Mouse (Mus musculus): ENCODE results near the gene Cdnf. TPM values are rescaled to one million over a fixed set of nuclear protein-coding genes. Genes with fewer than 3 reads are reported as not detected.

Gene Cdnf
- 10 to 100 TPM; 36.5 to 39.6 TPM for total RNA-seq (2021)
- long read RNA-seq, experiment 1, partial matches to known transcripts = 0 of 10 reads
- long read RNA-seq, experiment 1, other reads (novel, unspliced or antisense) = 8 of 10 reads
- long read RNA-seq, experiment 2, partial matches to known transcripts = 0 of 14 reads
- long read RNA-seq, experiment 2, other reads (novel, unspliced or antisense) = 11 of 14 reads

DNA sequence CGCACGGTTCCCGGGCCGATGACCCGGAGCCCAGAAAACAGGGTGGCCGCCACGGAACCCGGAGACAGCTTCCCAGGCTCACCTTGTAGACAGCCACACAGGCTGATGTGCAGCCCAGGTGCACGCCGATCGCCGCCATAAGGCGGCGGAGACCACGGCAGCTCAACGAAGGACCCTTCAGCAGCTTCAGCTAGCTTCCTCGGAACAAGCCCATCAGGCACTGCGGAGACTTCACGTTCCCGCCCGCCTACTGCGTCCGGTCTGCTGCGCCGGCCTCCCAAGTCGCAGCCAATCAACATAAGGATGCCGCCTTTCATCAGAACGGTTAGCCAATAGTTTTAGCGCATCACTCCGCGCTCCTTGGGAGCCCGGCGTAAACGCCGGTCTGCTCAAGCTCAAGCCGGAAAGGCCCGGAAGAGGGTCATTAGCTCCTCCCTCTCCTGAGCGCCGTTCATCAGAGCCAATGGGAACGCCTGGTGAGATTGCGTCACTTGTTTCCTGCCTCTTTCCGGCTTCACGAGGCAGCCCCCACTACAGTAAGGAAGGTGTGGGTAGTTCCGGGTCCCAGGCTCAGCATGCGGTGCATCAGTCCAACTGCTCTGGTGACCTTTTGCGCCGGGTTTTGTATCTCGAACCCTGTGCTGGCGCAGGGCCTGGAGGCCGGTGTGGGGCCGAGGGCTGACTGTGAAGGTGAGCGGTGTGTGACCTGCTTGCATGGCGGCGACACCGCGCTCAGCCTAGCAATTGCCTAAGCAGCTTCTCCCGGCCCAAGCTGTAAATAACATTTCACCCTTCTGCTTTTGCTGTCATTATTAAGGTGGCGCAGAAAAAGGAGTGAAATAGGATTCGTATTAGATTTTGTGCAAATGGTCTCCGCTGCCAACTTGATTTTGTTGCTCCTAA is at the start of gene Cdnf, which contains the start of the genes Gm45902 and Hspa14:
TSS of gene Cdnf (plus strand) at position 479 of the 903 bp plus-strand sequence.
TSS of gene Gm45902 (minus strand) at position 239 of the 903 bp plus-strand sequence.
TSS of gene Hspa14 (minus strand) at position 263 of the 903 bp plus-strand sequence.
- DNase-seq = peak; percentile 88 to 91
- intact Hi-C loops (cut with DNase I) = loop anchor here (5.0 kb wide), 1 partner anchor 186 kb away; no protein-coding TSS in a partner anchor

DNA sequence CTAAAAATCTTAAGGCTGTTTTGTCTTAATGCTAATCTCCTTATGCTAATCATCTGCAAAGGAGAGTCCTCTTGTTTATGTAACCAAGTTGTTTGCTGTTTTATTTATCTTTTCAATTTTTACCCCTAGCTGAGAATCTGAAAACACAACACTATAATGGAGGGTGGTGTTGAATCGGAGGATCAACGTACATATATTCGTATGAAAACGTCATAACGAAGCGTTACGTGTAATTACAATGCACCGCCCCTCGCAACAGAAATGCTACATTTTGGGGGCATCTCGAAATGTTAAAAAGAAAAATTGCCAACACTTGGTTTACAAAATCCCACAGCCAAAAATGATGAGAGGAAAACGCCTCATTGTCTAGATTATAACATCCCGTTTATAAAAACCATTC is 38.9 kb upstream of the Cdnf start:
- intact Hi-C loops (cut with DNase I) = no loop called here
- no peak for DNase-seq

DNA sequence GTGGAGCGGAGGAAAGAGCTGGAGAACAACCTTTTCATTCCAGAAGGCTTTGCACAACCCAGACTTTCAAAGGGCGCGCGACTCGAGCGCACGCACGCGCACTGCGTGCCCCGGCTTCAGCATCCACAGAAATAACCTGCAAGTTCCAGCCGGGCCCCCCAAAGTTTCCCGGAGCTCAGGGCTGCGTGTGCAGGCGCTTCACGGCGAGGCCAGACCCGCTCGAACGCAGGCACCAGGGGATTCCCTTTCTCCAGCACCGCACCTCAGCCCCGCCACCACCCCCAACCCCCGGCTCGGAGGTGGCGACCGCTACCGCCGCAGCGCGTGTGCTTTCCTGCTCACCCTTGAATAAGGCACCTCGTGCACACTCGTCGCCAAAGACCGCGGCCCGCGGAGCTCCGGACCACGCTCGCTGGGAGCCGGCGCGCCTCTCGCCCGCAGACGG is 38.4 kb upstream of the Cdnf start:
- intact Hi-C loops (cut with DNase I) = no loop called here
- DNase-seq = peak; percentile 25 to 38

DNA sequence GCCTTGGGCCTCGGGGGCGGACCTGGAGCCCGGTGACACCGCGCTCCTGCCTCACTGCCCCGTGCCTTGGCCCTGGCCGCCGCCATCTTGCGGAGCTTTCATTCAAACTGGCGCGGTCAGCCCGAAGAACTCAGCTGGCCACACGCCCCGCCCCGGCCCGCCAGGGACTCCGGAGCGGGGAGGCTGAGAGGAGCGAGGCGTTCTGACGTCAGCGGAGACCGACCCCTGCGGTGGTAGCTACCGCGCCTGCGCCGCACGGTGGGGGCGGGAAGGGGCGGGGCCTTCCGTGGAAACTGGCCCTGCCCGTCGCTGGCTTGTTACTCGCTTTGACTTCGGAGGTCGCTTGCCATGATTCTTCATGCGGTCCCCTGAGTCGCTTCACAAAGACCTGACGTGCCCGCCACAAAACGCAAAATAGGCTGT is 38.0 kb upstream of the Cdnf start, which contains the start of gene Suv39h2:
TSS of gene Suv39h2 (minus strand) at position 171 of the 423 bp plus-strand sequence.
- intact Hi-C loops (cut with DNase I) = no loop called here
- peak; percentile 95 to 97 for DNase-seq

DNA sequence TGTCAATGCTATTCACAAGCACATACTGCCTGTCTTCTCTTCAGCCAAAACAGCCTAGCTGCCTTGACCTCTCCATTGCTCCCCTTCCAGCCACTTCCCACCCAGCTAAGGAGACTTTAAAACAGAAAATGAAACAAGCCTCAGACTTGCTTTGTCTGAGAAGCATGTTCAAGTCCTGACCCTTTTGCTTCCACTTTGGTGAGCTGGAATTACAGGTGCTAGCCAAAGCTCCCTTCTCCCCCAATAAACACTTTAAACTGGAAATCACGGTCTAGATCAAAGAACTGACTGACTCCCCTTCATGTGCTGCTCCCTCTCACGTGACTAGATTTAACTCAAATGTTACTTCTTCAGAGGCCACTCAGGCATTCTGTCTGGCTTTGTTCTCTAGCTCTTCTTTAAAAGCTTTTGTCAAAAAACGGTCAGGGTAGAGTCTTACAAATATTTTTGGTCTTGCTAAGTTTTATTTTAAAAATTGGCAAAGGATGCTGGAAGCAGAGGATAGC is 37.0 kb upstream of the Cdnf start:
- intact Hi-C loops (cut with DNase I) = no loop called here
- no peak for DNase-seq

DNA sequence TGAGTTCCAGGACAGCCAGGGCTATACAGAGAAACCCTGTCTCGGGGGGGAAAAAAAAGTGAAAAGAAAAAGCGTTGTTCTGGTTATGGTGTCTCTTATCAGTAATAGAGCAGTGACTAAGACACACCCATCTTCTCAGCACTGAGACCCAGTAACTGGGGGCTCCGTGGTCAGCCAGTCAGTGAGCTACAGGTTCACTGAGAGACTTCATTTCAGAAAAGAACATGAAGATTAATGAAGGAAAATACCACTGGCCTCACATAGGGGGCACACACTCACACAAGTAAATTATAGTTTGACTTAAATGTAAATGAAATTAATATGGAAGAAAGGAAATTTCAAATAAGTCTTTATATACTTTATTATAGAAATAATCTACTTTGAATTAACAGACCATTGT is 32.6 kb upstream of the Cdnf start:
- no peak for DNase-seq
- intact Hi-C loops (cut with DNase I) = no loop called here

DNA sequence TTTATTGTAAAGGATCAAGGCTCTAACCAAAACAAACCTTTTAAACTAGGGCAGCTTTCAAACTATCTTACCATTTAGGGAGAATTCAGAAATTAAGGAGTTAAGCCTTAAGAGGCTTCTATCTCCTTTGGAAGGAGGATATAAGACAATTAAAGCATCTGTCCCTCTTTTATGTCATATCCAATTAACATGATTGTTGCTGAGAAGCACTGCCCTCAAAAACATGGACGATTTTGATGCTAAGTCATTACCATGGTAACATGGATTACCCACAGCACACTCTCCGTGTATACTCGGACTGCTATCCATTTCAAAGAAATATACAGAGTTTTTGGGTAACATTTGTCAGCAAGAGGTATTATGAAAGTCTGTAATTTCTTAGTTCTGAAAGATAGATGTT is 23.0 kb upstream of the Cdnf start:
- no peak for DNase-seq
- intact Hi-C loops (cut with DNase I) = no loop called here

DNA sequence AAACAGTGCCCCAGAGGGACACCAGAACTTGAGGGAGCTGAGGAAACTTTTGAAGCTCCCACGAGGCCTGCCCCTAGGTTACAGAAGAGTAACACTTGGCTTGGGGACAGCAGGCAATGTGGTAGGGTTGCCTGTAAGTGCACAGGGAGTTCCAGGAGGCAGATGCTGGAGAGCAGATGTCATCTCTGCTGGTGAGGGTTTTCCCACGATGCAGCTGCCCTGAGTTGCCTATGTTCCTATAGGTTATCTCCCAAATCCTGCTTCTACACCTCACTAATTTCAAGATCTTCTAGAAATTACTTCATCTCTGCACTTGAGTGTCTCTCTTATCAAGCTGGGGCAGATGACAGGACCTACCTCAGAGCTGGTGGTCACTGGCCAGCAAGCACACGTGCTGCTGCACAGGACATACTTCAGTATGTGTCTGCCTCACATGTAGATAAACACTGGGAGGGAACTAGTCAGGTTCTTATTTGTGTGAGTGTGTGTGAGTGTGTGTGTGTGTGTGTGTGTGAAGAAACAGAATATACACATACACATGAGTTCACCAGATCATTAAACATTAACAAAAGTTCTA is 18.9 kb upstream of the Cdnf start:
- DNase-seq = no peak
- intact Hi-C loops (cut with DNase I) = no loop called here

DNA sequence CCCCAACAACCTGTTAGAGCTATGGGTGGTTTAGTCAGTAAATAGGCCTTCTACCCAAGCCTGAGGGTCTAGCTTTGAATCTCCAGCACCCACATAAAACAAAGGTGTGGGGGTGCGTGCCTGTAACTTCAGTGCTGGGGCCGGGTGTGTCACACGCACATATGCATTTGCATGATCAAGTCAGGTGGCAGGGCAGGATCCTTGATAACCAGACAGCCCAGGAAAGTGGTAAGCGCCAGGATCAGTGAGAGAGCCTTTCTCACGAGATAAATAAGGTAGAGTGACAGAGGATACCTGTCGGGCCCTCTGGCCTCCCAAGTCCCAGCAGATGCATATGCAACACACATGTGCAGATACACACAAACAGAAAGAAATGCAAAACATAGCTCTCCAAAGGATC is 13.3 kb upstream of the Cdnf start:
- intact Hi-C loops (cut with DNase I) = no loop called here
- no peak for DNase-seq

DNA sequence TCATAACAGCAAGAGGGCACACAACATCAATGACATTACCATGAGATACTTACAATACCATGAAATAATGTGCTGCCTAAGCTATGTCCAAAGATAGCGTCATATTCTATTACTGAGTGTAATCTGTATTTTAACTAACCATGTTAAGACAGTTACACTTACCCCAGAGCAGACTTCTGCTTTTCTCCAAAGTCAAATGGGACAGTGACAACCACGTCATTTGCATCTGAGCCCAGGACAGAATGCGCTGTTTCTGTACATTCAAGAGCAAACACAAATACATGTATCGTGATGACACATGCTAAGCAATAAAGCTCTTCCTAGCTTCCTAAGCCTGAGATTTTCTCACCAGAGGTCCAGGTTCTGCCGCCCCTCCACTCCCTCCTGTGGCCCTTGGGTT is 11.9 kb upstream of the Cdnf start:
- DNase-seq = no peak
- intact Hi-C loops (cut with DNase I) = no loop called here

DNA sequence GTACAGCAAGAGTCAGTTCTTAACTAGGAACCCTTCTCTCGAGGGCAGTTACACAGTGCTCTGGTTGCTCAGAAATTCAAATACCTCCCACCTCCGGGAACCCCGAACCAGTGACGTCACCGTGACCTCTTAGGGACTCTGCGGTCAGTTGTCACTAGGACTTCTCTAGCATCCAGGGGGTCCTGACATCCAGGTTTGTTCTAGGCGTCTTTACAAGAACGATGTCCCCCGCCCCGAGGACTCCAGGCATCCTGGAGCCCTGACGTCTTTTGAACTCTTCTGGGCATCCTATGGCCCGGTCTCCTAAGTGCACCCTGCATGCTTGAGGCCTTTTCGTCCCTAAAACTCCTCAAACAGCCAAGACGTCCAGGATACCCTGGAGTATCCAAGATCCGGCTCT is 754 bp upstream of the Cdnf start:
- no peak for DNase-seq
- intact Hi-C loops (cut with DNase I) = loop anchor here (5.0 kb wide), 1 partner anchor 185 kb away; no protein-coding TSS in a partner anchor

DNA sequence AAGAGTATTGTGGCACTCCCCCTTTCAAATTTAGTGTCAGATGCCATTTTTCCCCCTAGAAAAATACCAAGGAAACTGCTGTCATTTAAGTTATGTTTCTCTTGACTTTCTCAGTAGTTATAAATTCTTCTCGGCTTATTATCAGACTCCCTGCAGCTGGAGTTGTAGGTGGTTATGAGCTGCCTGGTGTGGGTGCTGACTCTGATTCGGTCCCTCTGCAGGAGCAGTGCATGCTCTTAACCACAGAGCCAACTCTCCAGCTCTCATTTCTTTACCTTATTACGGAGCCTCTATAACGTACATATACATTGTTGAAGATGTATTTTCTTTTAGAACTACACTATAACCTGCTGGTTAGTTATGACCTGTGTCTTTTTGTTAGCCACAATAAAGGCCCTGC is 9.7 kb downstream of the Cdnf start:
- intact Hi-C loops (cut with DNase I) = no loop called here
- DNase-seq = no peak

DNA sequence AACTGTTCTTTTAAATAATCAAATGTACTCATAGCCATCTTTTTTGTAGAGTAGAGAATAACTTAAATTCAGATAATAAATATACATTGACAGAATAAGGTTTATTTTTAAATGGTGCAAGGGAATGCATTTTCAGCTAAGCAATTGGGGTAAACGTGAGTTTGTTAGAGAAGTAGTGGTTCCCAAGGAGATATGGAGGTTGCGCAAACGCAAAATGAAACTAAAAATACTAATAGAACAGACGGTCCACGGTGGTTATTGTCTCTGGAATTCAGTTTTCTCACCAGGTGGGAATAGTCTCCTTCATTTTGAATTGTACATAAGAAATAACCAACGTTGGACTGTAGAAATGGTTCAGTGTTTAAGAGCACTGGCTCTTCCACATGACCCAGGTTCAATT is 13.5 kb downstream of the Cdnf start:
- DNase-seq = no peak
- intact Hi-C loops (cut with DNase I) = no loop called here

DNA sequence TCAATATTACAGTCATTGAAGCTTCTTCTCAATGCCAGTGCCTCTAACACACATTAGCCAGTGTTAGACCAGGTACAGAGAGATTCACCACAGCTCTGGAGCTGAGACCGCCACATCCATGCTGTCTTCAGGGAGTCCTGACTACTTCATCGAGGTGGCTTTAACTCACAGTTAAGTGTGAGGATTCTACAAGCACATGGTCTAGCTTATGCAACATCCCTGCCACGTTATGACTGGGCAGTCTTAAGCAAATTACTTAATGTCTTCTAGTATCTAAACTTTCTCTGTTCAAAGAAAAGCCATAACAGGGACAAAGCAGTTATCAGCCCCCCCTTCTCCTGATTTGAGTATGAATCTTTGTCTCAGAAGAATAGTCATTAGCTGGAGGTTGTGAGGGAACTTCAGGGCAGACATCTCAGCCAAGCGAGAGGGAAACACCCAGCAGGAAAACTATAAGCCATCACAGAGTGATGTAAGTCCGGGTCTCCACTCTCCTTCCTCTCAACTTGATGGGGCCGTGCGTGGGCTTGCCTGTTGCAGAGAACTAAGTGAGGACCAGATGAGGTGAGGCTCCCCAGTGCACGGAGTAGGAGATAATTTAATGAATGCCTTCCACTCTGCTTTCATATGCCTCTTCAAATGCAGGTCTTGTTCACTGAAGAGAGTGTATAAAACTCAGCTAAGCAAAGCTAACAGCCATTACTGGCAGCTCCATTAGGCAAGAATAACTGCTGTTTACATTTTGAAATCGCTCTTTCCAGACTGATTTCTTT is 28.7 kb downstream of the Cdnf start:
- intact Hi-C loops (cut with DNase I) = loop anchor here (5.0 to 10.0 kb wide), 2 partner anchors 231 to 263 kb away; no protein-coding TSS in a partner anchor
- DNase-seq = no peak

DNA sequence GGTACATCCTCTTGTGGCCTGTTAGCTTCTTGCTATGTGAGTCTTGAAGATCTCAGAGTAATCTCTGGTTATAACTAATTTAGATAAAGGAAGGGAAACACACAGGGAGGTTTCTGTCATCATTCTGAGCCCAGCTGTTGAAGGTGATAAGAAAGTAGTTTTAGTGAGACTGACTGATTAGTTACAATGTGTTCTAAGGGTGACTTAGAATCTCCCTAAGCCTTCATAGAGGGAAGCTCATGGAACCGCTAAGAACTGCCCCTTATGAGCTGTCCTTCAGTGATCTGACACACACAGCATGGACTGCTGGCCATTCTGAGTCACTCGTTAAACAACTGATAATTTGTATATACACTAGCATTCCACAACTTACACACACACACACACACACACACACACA is 33.2 kb downstream of the Cdnf start:
- intact Hi-C loops (cut with DNase I) = loop anchor here (10.0 kb wide), 1 partner anchor 259 kb away; no protein-coding TSS in a partner anchor
- DNase-seq = no peak

DNA sequence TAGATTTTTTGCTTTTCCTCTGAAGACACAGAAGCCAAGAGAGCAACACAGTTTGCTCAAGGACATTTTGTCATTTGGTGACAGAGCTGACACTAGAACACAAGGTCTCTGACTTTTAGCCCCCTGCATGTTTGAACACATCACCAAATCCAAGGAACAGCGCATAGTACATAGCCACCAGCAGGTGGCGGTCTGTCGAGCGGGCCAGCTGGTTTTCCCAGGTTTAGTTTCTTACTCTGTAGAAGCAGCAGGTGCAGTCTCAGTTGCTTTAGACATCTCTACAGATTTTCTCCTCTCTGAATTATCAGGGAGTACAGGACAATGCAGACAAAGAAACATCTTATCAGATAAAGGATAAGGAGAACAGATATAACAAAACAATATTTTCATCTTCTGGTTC is 33.8 kb downstream of the Cdnf start:
- DNase-seq = peak in 1 of 2 experiments; percentile 22
- intact Hi-C loops (cut with DNase I) = loop anchor here (10.0 kb wide), 1 partner anchor 258 kb away; no protein-coding TSS in a partner anchor

DNA sequence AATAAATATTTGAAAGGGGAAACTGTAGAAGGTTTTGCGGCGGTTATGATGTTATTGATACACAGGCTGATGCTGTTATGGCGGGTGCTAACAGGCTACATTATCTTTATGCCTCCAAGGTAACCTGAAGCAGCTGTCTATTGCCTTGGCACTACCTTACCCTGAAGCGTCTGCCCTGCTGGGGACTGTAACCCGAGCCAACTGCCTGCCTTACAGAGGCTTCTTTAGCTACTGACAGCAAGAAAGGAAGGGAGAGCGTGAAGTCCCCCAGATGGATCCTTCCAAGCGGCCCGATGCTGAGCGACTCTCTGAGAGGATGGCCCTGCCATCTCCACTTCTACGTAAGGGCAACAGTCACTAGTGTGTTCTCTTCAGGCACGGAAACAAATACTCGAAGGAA is 57.4 kb downstream of the Cdnf start, which contains the start of gene Fam107b:
TSS of gene Fam107b (plus strand) at position 303 of the 400 bp plus-strand sequence.
- intact Hi-C loops (cut with DNase I) = no loop called here
- DNase-seq = no peak

DNA sequence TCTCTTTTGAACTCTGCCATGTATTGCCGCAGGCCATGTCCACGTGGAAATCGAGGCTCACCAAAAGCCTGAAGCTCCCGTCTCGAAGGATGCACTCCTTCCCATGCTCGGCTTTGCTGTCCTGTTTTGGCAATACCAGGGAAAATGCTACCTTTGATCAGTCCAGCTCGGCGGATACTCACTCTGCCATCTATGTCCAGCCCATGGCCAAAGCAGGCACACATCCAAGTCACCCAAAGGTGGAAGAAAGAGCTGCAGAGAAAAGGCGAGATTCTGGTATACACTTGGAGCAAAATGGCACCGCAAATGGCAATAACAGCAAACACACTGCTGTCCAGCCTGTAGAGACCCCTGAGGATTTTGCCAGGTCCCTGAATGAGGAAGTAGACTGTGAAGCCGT is 57.8 kb downstream of the Cdnf start:
- no peak for DNase-seq
- intact Hi-C loops (cut with DNase I) = no loop called here

DNA sequence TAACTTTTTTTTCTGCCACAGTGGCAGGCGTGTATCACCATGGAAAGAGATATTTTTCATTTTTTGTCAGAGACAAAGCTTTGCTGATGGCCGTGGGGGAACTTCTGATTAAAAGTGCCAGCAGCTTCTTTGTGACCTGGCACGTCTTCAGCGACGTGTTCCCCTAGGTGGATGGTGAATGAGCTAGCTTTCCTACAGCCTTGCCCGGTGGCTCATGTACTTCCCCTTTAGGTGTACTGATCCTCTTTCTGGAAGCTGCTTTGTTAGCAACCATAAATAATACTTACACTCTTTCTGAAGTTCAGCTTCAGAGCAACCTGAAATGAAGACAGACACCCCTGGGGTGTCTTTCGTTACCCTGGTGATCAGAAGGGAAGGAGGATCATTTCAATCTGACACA is 61.1 kb downstream of the Cdnf start:
- no peak for DNase-seq
- intact Hi-C loops (cut with DNase I) = no loop called here

DNA sequence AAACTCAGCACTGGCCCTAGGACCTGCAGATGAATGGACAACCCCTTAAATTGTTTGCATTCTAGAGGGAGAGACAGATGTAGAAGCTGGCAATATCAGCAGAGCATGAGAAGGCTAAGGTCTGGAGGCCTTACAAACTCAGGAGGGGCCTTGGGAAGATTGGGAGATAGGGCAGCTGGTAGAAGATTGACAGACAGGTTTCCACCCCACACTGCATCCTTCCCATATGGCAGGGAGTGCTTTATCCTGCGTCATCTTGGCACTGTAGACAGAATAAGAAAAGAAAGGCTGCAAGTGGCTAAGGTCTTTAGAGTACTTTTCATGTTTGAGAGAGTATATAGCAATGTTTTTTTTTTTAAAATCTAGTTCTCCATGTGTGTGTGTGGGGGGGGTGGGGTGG is 62.3 kb downstream of the Cdnf start:
- no peak for DNase-seq
- intact Hi-C loops (cut with DNase I) = no loop called here

All from gastrocnemius, postnatal 36 days (tissue).